Mouse (Mus musculus) liver, embryonic 14.5 days (tissue): ENCODE measurements around the gene Ccdc122.

ENCODE experiments used
- CTCF ChIP-seq: IDR thresholded peaks from 2 replicates; pipeline ENCODE4 v1.5.1; 2016; ENCODE audit warnings: antibody characterized with exemption, low read depth, control low read depth
- EP300 ChIP-seq: IDR thresholded peaks from 2 replicates; pipeline ENCODE4 v1.6.1; 2016; ENCODE audit warnings: antibody characterized with exemption, low read depth

GRCm38 (mm10) chr14:77147635-77148034 lies 111.1 kb downstream of the Ccdc122 start:
- TF ChIP-seq CTCF (no peak), EP300 (no peak)
